Mouse (Mus musculus) megakaryocyte-erythroid progenitor cell, adult 5-6 weeks (primary cell): ENCODE measurements around the gene Gm10338. TPM values are rescaled to one million over a fixed set of nuclear protein-coding genes. Genes with fewer than 3 reads are reported as not detected.
"Not testable (repeated sequence)": the region's sequence is repeated elsewhere in the genome, so short reads cannot be mapped to it uniquely, and the experiment has no call there.

ENCODE experiments used
- ATAC-seq: replicated peaks from 2 replicates; pipeline ENCODE4 v1.8.0; 2016; ENCODE audit warnings: mild to moderate bottlenecking, inconsistent platforms; ENCODE audit not compliant: severe bottlenecking, poor library complexity, low FRiP score, low TSS enrichment
- total RNA-seq, 2 experiments: library from RNA; stranded (forward) in 1 of 2; stranded (reverse) in 1 of 2; fragments of 200-1000, 215-1000 nt in 1 of 2; fragments of >200 nt in 1 of 2; fragmentation: Nextera tagmentation in 1 of 2; gene quantifications; 2 replicates each; pipeline ENCODE4 v1.2.3; 2014 to 2017

The Gm10338 gene
- total RNA-seq (2014; fragmentation: Nextera tagmentation) (not detected in 2 replicates), total RNA-seq (2017) (not detected in 2 replicates)

GRCm38 (mm10) chr14:7595492-7595891 is at the start of gene Gm10338:
Gene Gm10338 (minus strand): TSS chr14:7595592.
- not testable (repeated sequence) for ATAC-seq

GRCm38 (mm10) chr14:7643872-7644271 is 48.5 kb upstream of the Gm10338 start, which contains the start of gene Gm10128:
Gene Gm10128 (minus strand): TSS chr14:7643972.
- ATAC-seq = not testable (repeated sequence)

GRCm38 (mm10) chr14:7568382-7568781 is 27.0 kb downstream of the Gm10338 start, which contains the start of gene Gm3558:
Gene Gm3558 (minus strand): TSS chr14:7568566.
- ATAC-seq = not testable (repeated sequence)

- ATAC-seq = not testable (repeated sequence)
Observed at GRCm38 (mm10) chr14:7567890-7568289, 27.5 kb downstream of the Gm10338 start.

GRCm38 (mm10) chr14:7567266-7567665 is 28.1 kb downstream of the Gm10338 start:
- ATAC-seq = not testable (repeated sequence)

Other genes starting within 250 kb of the Gm10338 start
- gene Gm8374, start 230.5 kb downstream of the Gm10338 start, total RNA-seq (2014; fragmentation: Nextera tagmentation) = not detected in 2 replicates
- gene Gm8374, start 230.5 kb downstream of the Gm10338 start, total RNA-seq (2017) = not detected in 2 replicates
- not detected in 2 replicates for gene Gm3755, start 144.7 kb downstream of the Gm10338 start, total RNA-seq (2014; fragmentation: Nextera tagmentation)
- not detected in 2 replicates for gene Gm3755, start 144.7 kb downstream of the Gm10338 start, total RNA-seq (2017)
- not detected in 2 replicates for gene Gm3752, start 111.8 kb downstream of the Gm10338 start, total RNA-seq (2014; fragmentation: Nextera tagmentation)
- gene Gm3752, start 111.8 kb downstream of the Gm10338 start, total RNA-seq (2017) = not detected in 2 replicates
- not detected in 2 replicates for gene Gm3558, start 27.0 kb downstream of the Gm10338 start, total RNA-seq (2014; fragmentation: Nextera tagmentation)
- gene Gm3558, start 27.0 kb downstream of the Gm10338 start, total RNA-seq (2017) = not detected in 2 replicates
- not detected in 2 replicates for gene Gm10128, start 48.4 kb upstream of the Gm10338 start, total RNA-seq (2014; fragmentation: Nextera tagmentation)
- gene Gm10128, start 48.4 kb upstream of the Gm10338 start, total RNA-seq (2017) = not detected in 2 replicates
- not detected in 2 replicates for gene Gm26661, start 196.0 kb upstream of the Gm10338 start, total RNA-seq (2014; fragmentation: Nextera tagmentation)
- not detected in 2 replicates for gene Gm26661, start 196.0 kb upstream of the Gm10338 start, total RNA-seq (2017)
- 0.76 and 1.5 TPM in 2 replicates for gene Flnb, start 222.4 kb upstream of the Gm10338 start, total RNA-seq (2014; fragmentation: Nextera tagmentation)
- gene Flnb, start 222.4 kb upstream of the Gm10338 start, total RNA-seq (2017) = 1.3 and 1.9 TPM in 2 replicates